Mouse (Mus musculus): Measurements from ENCODE around the gene Me1.

Gene Me1

GRCm38 (mm10) chr9:86701844-86702243 lies 6.1 kb upstream of the Me1 start:
- DNase-seq = no peak

- DNase-seq = no peak
Observed at GRCm38 (mm10) chr9:86701264-86701663, 5.5 kb upstream of the Me1 start.

GRCm38 (mm10) chr9:86695199-86695817 lies 445 bp downstream of the Me1 start:
- peak; percentile 34 for DNase-seq

- no peak for DNase-seq
Observed at GRCm38 (mm10) chr9:86694644-86695043, 1.1 kb downstream of the Me1 start.

- DNase-seq = no peak
Observed at GRCm38 (mm10) chr9:86693935-86694334, 1.8 kb downstream of the Me1 start.

- DNase-seq = no peak
Observed at GRCm38 (mm10) chr9:86692676-86693075, 3.1 kb downstream of the Me1 start.

- peak; percentile 7 for DNase-seq
Observed at GRCm38 (mm10) chr9:86692251-86692650, 3.5 kb downstream of the Me1 start.

- DNase-seq = no peak
Observed at GRCm38 (mm10) chr9:86691101-86691500, 4.7 kb downstream of the Me1 start.

GRCm38 (mm10) chr9:86683713-86684209 lies 12.0 kb downstream of the Me1 start:
- peak; percentile 20 for DNase-seq

- no peak for DNase-seq
Observed at GRCm38 (mm10) chr9:86682844-86683243, 12.9 kb downstream of the Me1 start.

- no peak for DNase-seq
Observed at GRCm38 (mm10) chr9:86682278-86682677, 13.5 kb downstream of the Me1 start.

- DNase-seq = no peak
Observed at GRCm38 (mm10) chr9:86680431-86680830, 15.3 kb downstream of the Me1 start.

- no peak for DNase-seq
Observed at GRCm38 (mm10) chr9:86679843-86680417, 15.8 kb downstream of the Me1 start.

- no peak for DNase-seq
Observed at GRCm38 (mm10) chr9:86676246-86676645, 19.5 kb downstream of the Me1 start.

GRCm38 (mm10) chr9:86675426-86675825 lies 20.3 kb downstream of the Me1 start:
- peak; percentile 51 for DNase-seq

- no peak for DNase-seq
Observed at GRCm38 (mm10) chr9:86672907-86673472, 22.8 kb downstream of the Me1 start.

- DNase-seq = no peak
Observed at GRCm38 (mm10) chr9:86668590-86669252, 27.0 kb downstream of the Me1 start.

GRCm38 (mm10) chr9:86667138-86667750 lies 28.5 kb downstream of the Me1 start:
- no peak for DNase-seq

- DNase-seq = no peak
Observed at GRCm38 (mm10) chr9:86661679-86662078, 34.1 kb downstream of the Me1 start.

- no peak for DNase-seq
Observed at GRCm38 (mm10) chr9:86661266-86661665, 34.5 kb downstream of the Me1 start.

- no peak for DNase-seq
Observed at GRCm38 (mm10) chr9:86660327-86660726, 35.4 kb downstream of the Me1 start.

GRCm38 (mm10) chr9:86658347-86658746 lies 37.4 kb downstream of the Me1 start:
- DNase-seq = no peak

GRCm38 (mm10) chr9:86652194-86652593 lies 43.6 kb downstream of the Me1 start:
- no peak for DNase-seq
